Mouse (Mus musculus) neural tube, embryonic 14.5 days (tissue): ENCODE measurements around the gene Pop5. TPM values are rescaled to one million over a fixed set of nuclear protein-coding genes. Genes with fewer than 3 reads are reported as not detected.
A peak's percentile ranks its signal among the peaks of the same experiment; 100 is the strongest.

ENCODE experiments used
- ATAC-seq: fragments of 200-750 bp; cut with Nextera tagmentation; 2 replicates; pipeline ENCODE4 v1.8.0; 2017; ENCODE audit warnings: low read depth, mild to moderate bottlenecking, moderate TSS enrichment, moderate library complexity
- H3K27ac ChIP-seq: fragments of 300-500 bp; sonication (generic); 2 replicates; pipeline ENCODE4 v1.5.1; 2014; ENCODE audit warnings: low read depth, mild to moderate bottlenecking, control low read depth, low read length, moderate library complexity, mixed read lengths
- H3K27me3 ChIP-seq: fragments of 300-500 bp; sonication (generic); 2 replicates; pipeline ENCODE4 v1.6.1; 2014; ENCODE audit warnings: low read length; ENCODE audit not compliant: control insufficient read depth, insufficient read depth
- H3K36me3 ChIP-seq: fragments of 300-500 bp; sonication (generic); 2 replicates; pipeline ENCODE4 v1.6.1; 2014; ENCODE audit warnings: low read length, mixed read lengths; ENCODE audit not compliant: control insufficient read depth, insufficient read depth
- H3K4me1 ChIP-seq: fragments of 300-500 bp; sonication (generic); 2 replicates; pipeline ENCODE4 v1.6.1; 2014; ENCODE audit warnings: low read length; ENCODE audit not compliant: control insufficient read depth, insufficient read depth
- H3K4me2 ChIP-seq: fragments of 300-500 bp; sonication (generic); 2 replicates; pipeline ENCODE4 v1.6.1; 2014; ENCODE audit warnings: mild to moderate bottlenecking, low read depth, low read length, control low read depth
- H3K4me3 ChIP-seq: fragments of 300-500 bp; sonication (generic); 2 replicates; pipeline ENCODE4 v1.5.1; 2014; ENCODE audit warnings: low read depth, low read length, control low read depth, mixed read lengths
- H3K9ac ChIP-seq: fragments of 300-500 bp; sonication (generic); replicated peaks from 2 replicates; pipeline ENCODE4 v1.6.1; 2014; ENCODE audit warnings: low read depth, mild to moderate bottlenecking, control low read depth, low read length, mixed read lengths
- H3K9me3 ChIP-seq: fragments of 300-500 bp; sonication (generic); 2 replicates; pipeline ENCODE4 v1.6.1; 2016; ENCODE audit warnings: low read length; ENCODE audit not compliant: control insufficient read depth
- WGBS: fragments of 180-500 bp; shearing (Covaris S2); extraction: QIAGEN DNeasy Blood & Tissue Kit; methylation state at CpG from one replicate; pipeline ENCODE4 v1.1.7; 2014; 5-methylcytosine and 5-hydroxymethylcytosine counted together
- polyA plus RNA-seq: library from polyadenylated mRNA; unstranded; fragments of >200 nt; fragmentation: Nextera tagmentation; extraction: Ambion mirVana; gene quantifications from 2 replicates; pipeline ENCODE4 v1.2.1, GENCODE M21; 2014

Pop5 gene
- polyA plus RNA-seq, 1 experiment from 2014 or later: 121 TPM

GRCm38 (mm10) chr5:115193669-115194625 lies 41.7 kb upstream of the Pop5 start, which contains the start of gene Cabp1:
TSS of gene Cabp1 (minus strand) at chr5:115194381.
- peak within 1 kb of the TSS; percentile 63 for H3K4me3 ChIP-seq
- peak within 1 kb of the TSS; percentile 99 for H3K4me2 ChIP-seq
- WGBS: 1% methylated on average over 86 of the region's 116 CpGs
- H3K36me3 ChIP-seq: no peaks in the 10 kb centered on the region
- peak within 1 kb of the TSS; percentile 86 for H3K9ac ChIP-seq
- peak within 1 kb of the TSS; percentile 74 for H3K27ac ChIP-seq
- no peaks in the 10 kb centered on the region for H3K9me3 ChIP-seq
- peaks cover 19% of the 10 kb centered on the region for H3K4me1 ChIP-seq
- no peaks in the 10 kb centered on the region for H3K27me3 ChIP-seq
- ATAC-seq: peak; percentile 69

GRCm38 (mm10) chr5:115194626-115195221 lies 40.9 kb upstream of the Pop5 start:
- H3K27me3 ChIP-seq: no peaks in the 10 kb centered on the region
- whole genome bisulfite sequencing: 6% methylated on average over 12 of the region's 12 CpGs
- H3K36me3 ChIP-seq: no peaks in the 10 kb centered on the region
- H3K4me1 ChIP-seq: peaks cover 19% of the 10 kb centered on the region
- H3K4me3 ChIP-seq: peak overlapping the region; percentile 63
- ATAC-seq: no peak
- H3K9ac ChIP-seq: peak overlapping the region; percentile 86; the same call in 1 of the 2 replicates
- peak overlapping the region; percentile 74; the same call in 1 of the 2 replicates for H3K27ac ChIP-seq
- H3K9me3 ChIP-seq: no peaks in the 10 kb centered on the region
- H3K4me2 ChIP-seq: peak overlapping the region; percentile 99

GRCm38 (mm10) chr5:115203735-115204561 lies 31.7 kb upstream of the Pop5 start:
- Histone ChIP-seq H3K36me3 (no peaks in the 10 kb centered on the region), H3K27ac (peak overlapping the region; percentile 82), H3K4me1 (peaks cover 10% of the 10 kb centered on the region; the same call in 1 of the 2 replicates), H3K4me2 (peak overlapping the region; percentile 47), H3K9me3 (no peaks in the 10 kb centered on the region), H3K4me3 (peak overlapping the region; percentile 18; the same call in 1 of the 2 replicates), H3K27me3 (no peaks in the 10 kb centered on the region), H3K9ac (peak overlapping the region; percentile 12; the same call in 1 of the 2 replicates)
- ATAC-seq: peak; percentile 52; the same call in 1 of the 2 replicates
- WGBS: 11% methylated on average over 23 of the region's 23 CpGs

GRCm38 (mm10) chr5:115204562-115205311 lies 30.9 kb upstream of the Pop5 start:
- WGBS: 2% methylated on average over 31 of the region's 31 CpGs
- Histone ChIP-seq H3K27me3 (no peaks in the 10 kb centered on the region), H3K9me3 (no peaks in the 10 kb centered on the region), H3K4me2 (peak overlapping the region; percentile 47), H3K4me1 (peaks cover 10% of the 10 kb centered on the region; the same call in 1 of the 2 replicates), H3K4me3 (peak overlapping the region; percentile 18; the same call in 1 of the 2 replicates), H3K36me3 (no peaks in the 10 kb centered on the region), H3K27ac (peak overlapping the region; percentile 82), H3K9ac (peak overlapping the region; percentile 41)
- ATAC-seq: peak; percentile 88

- 60% methylated on average over 5 of the region's 5 CpGs for WGBS
- no peaks in the 10 kb centered on the region for H3K36me3 ChIP-seq
These were observed 28.4 kb upstream of the Pop5 start for GRCm38 (mm10) chr5:115207244-115207643.

GRCm38 (mm10) chr5:115207892-115208291 lies 27.7 kb upstream of the Pop5 start:
- no peak for ATAC-seq
- WGBS: 15% methylated on average over 9 of the region's 16 CpGs
- H3K4me3 ChIP-seq: no peak overlapping the region
- H3K36me3 ChIP-seq: no peaks in the 10 kb centered on the region
- H3K4me1 ChIP-seq: peaks cover 10% of the 10 kb centered on the region; the same call in 1 of the 2 replicates
- no peak overlapping the region for H3K9ac ChIP-seq
- no peaks in the 10 kb centered on the region for H3K27me3 ChIP-seq
- H3K9me3 ChIP-seq: no peaks in the 10 kb centered on the region
- H3K27ac ChIP-seq: 0 out of 2 replicates have a peak overlapping the region, but pooled peaks have one; percentile 16
- H3K4me2 ChIP-seq: no peak overlapping the region

More at GRCm38 (mm10) chr5:115207244-115207643, 28.4 kb upstream of the Pop5 start:
- Histone ChIP-seq H3K9ac (no peak overlapping the region), H3K4me2 (no peak overlapping the region), H3K27ac (no peak overlapping the region), H3K4me3 (no peak overlapping the region), H3K4me1 (peaks cover 10% of the 10 kb centered on the region; the same call in 1 of the 2 replicates), H3K9me3 (no peaks in the 10 kb centered on the region), H3K27me3 (no peaks in the 10 kb centered on the region)
- no peak for ATAC-seq

- ATAC-seq: no peak
- Histone ChIP-seq H3K27me3 (no peaks in the 10 kb centered on the region), H3K9me3 (no peaks in the 10 kb centered on the region), H3K27ac (no peak overlapping the region), H3K4me2 (no peak overlapping the region), H3K4me3 (no peak overlapping the region), H3K9ac (no peak overlapping the region), H3K4me1 (peaks cover 10% of the 10 kb centered on the region; the same call in 1 of the 2 replicates), H3K36me3 (no peaks in the 10 kb centered on the region)
- WGBS: 65% methylated on average over 5 of the region's 5 CpGs
These were observed 27.0 kb upstream of the Pop5 start for GRCm38 (mm10) chr5:115208601-115209000.

- 9% methylated on average over 1 of the region's 1 CpGs for WGBS
- no peak for ATAC-seq
- Histone ChIP-seq H3K27me3 (no peaks in the 10 kb centered on the region), H3K9me3 (no peaks in the 10 kb centered on the region), H3K4me1 (0 out of 2 replicates have a peak, but pooled peaks cover 3% of the 10 kb centered on the region), H3K4me3 (no peak overlapping the region), H3K27ac (no peak overlapping the region), H3K9ac (no peak overlapping the region), H3K4me2 (no peak overlapping the region), H3K36me3 (no peaks in the 10 kb centered on the region)
These were observed 25.3 kb upstream of the Pop5 start for GRCm38 (mm10) chr5:115210380-115210779.
